ENCODE assay signal across 8 mouse cellular contexts in genomic region chr5:122548671-122549070, GRCm38 (mm10). TPM values are rescaled to one million over a fixed set of nuclear protein-coding genes. Genes with fewer than 3 reads are reported as not detected.
DNase-seq lines count a peak whose midpoint lies in the region; ATAC-seq and TF ChIP-seq lines count a peak whose summit lies in the region.

No protein-coding gene starts in this region.

- TF ChIP-seq CTCF in forebrain, postnatal 0 days (IDR thresholded peaks at IDR 0.05; ENCODE audit: low read depth): no peak
- no peak for TF ChIP-seq CTCF in small intestine, adult 2 months (IDR thresholded peaks at IDR 0.05; ENCODE audit: extremely low read depth, insufficient read length, insufficient replicate concordance, low read depth, low read length)

- H3K9ac ChIP-seq in forebrain, postnatal 0 days: no peak overlapping the region
- no peak overlapping the region for H3K9ac ChIP-seq in forebrain, embryonic 14.5 days (ENCODE audit: low read length)

- DNase-seq in forebrain, postnatal 0 days: no peak
- no peak for DNase-seq in forebrain, embryonic 14.5 days (ENCODE audit: low spot score)
- DNase-seq in heart, adult 9 months (ENCODE audit: low spot score in 2 of 2): peak; percentile 58 to 62
- DNase-seq in kidney, postnatal 14 days: peak; percentile 64
- no peak for DNase-seq in hindbrain, embryonic 10.5 days (ENCODE audit: low spot score)
- no peak for DNase-seq in left cerebral cortex, postnatal 25 days (ENCODE audit: low spot score in 2 of 2)
- DNase-seq in MN1 (ENCODE audit: low spot score): no peak

- ATAC-seq in forebrain, postnatal 0 days: no peak
- no peak for ATAC-seq in forebrain, embryonic 14.5 days

- 0 out of 2 replicates have a peak overlapping the region, but pooled peaks have one; percentile 46 for H3K27ac ChIP-seq in forebrain, postnatal 0 days (ENCODE audit: low read depth, low read length)
- H3K27ac ChIP-seq in forebrain, embryonic 14.5 days (ENCODE audit: low read depth, low read length): no peak overlapping the region
- H3K27ac ChIP-seq in small intestine, adult 2 months (ENCODE audit: insufficient read depth, low read depth, low read length): peak overlapping the region; percentile 88
- no peak overlapping the region for H3K27ac ChIP-seq in hindbrain, embryonic 10.5 days

- WGBS in forebrain, postnatal 0 days: 50% methylated on average over 6 of the region's 6 CpGs
- WGBS in forebrain, embryonic 14.5 days: 68% methylated on average over 6 of the region's 6 CpGs
- 14% methylated on average over 6 of the region's 6 CpGs for WGBS in small intestine, adult 2 months
- WGBS in hindbrain, embryonic 10.5 days: 83% methylated on average over 6 of the region's 6 CpGs

- H3K4me2 ChIP-seq in forebrain, postnatal 0 days (ENCODE audit: low read depth): no peak overlapping the region
- H3K4me2 ChIP-seq in forebrain, embryonic 14.5 days (ENCODE audit: low read length): no peak overlapping the region

- no peaks in the 10 kb centered on the region for H3K27me3 ChIP-seq in forebrain, postnatal 0 days (ENCODE audit: insufficient read depth, low read length)
- no peaks in the 10 kb centered on the region for H3K27me3 ChIP-seq in forebrain, embryonic 14.5 days (replicated peaks; ENCODE audit: control insufficient read depth, insufficient read depth, low read length)
- H3K27me3 ChIP-seq in small intestine, adult 2 months (ENCODE audit: control insufficient read depth, insufficient read depth, low read length): no peaks in the 10 kb centered on the region
- H3K27me3 ChIP-seq in hindbrain, embryonic 10.5 days (ENCODE audit: insufficient read depth, poor library complexity, severe bottlenecking): no peaks in the 10 kb centered on the region

- H3K36me3 ChIP-seq in forebrain, postnatal 0 days (ENCODE audit: insufficient read depth): peaks cover 4% of the 10 kb centered on the region; the same call in 1 of the 2 replicates
- H3K36me3 ChIP-seq in forebrain, embryonic 14.5 days (ENCODE audit: control insufficient read depth, insufficient read depth, low read length): 0 out of 2 replicates have a peak, but pooled peaks cover 7% of the 10 kb centered on the region
- H3K36me3 ChIP-seq in small intestine, adult 2 months (ENCODE audit: control insufficient read depth, insufficient read depth, low read length): no peaks in the 10 kb centered on the region
- peaks cover 31% of the 10 kb centered on the region for H3K36me3 ChIP-seq in hindbrain, embryonic 10.5 days

- H3K9me3 ChIP-seq in forebrain, postnatal 0 days (ENCODE audit: low read length): no peaks in the 10 kb centered on the region
- H3K9me3 ChIP-seq in forebrain, embryonic 14.5 days (replicated peaks; ENCODE audit: control insufficient read depth, low read length): no peaks in the 10 kb centered on the region
- peaks cover 2% of the 10 kb centered on the region; the same call in 1 of the 2 replicates for H3K9me3 ChIP-seq in hindbrain, embryonic 10.5 days

- no peak overlapping the region for H3K4me3 ChIP-seq in forebrain, postnatal 0 days (ENCODE audit: low read depth, low read length)
- H3K4me3 ChIP-seq in forebrain, embryonic 14.5 days (ENCODE audit: low read depth, low read length): no peak overlapping the region
- no peak overlapping the region for H3K4me3 ChIP-seq in small intestine, adult 2 months (ENCODE audit: low read depth, low read length)
- H3K4me3 ChIP-seq in hindbrain, embryonic 10.5 days: no peak overlapping the region

- intact Hi-C loops in left cerebral cortex, postnatal 25 days (cut with DNase I): loop anchor here (5.0 kb wide), 2 partner anchors 64 to 79 kb away; partner anchors contain the start of gene Ift81

- TF ChIP-seq POLR2A in small intestine, adult 2 months (IDR thresholded peaks at IDR 0.05; ENCODE audit: low read depth, low read length): peak; percentile 44; the same call in 1 of the 2 replicates

- peaks cover 10% of the 10 kb centered on the region for H3K4me1 ChIP-seq in forebrain, postnatal 0 days (ENCODE audit: insufficient read depth)
- no peaks in the 10 kb centered on the region for H3K4me1 ChIP-seq in forebrain, embryonic 14.5 days (ENCODE audit: control insufficient read depth, insufficient read depth, low read length)
- H3K4me1 ChIP-seq in small intestine, adult 2 months (ENCODE audit: control insufficient read depth, insufficient read depth, insufficient read length, low read length): peaks cover 15% of the 10 kb centered on the region
- 0 out of 2 replicates have a peak, but pooled peaks cover 3% of the 10 kb centered on the region for H3K4me1 ChIP-seq in hindbrain, embryonic 10.5 days (replicated peaks)

RNA-seq across cellular contexts. Expression of gene Atp2a2, which starts 46.6 kb away (rescaled TPM):
- 143 and 178 TPM in 2 replicates for total RNA-seq in forebrain, postnatal 0 days (2014; rRNA removed)
- 28.8 and 37.2 TPM in 2 replicates for polyA plus RNA-seq in forebrain, postnatal 0 days (2015; fragmentation: Nextera tagmentation; extraction: Ambion mirVana)
- polyA plus RNA-seq in forebrain, embryonic 14.5 days (2014; fragmentation: Nextera tagmentation; extraction: Ambion mirVana): 34.8 and 35.1 TPM in 2 replicates
- polyA plus RNA-seq in small intestine, adult 2 months (2012; rRNA removed): 47.2 and 60.1 TPM in 2 replicates
- polyA plus RNA-seq in hindbrain, embryonic 10.5 days (2016; fragmentation: Nextera tagmentation; extraction: Ambion mirVana): 38.8 and 41.9 TPM in 2 replicates
- total RNA-seq in left cerebral cortex, postnatal 25 days (2021): 100 to 1,000 TPM; 748 to 749 TPM

Comparison
In these comparisons a context has a peak if more than half of its experiments do, and no peak if none do; other contexts are left out.
1. H3K27ac ChIP-seq: peak in forebrain, postnatal 0 days (single experiment) and small intestine, adult 2 months (single experiment); none in forebrain, embryonic 14.5 days (single experiment) and hindbrain, embryonic 10.5 days (single experiment).
2. DNase-seq: peak in heart, adult 9 months (2 of 2) and kidney, postnatal 14 days (single experiment); none in forebrain, postnatal 0 days (single experiment), forebrain, embryonic 14.5 days (single experiment), hindbrain, embryonic 10.5 days (single experiment), left cerebral cortex, postnatal 25 days (0 of 2) and MN1 (single experiment).